Mouse (Mus musculus) limb, embryonic 14.5 days (tissue): Measurements from ENCODE around the gene Rtn2. TPM values are rescaled to one million over a fixed set of nuclear protein-coding genes. Genes with fewer than 3 reads are reported as not detected.

Source experiments
- ATAC-seq: fragments of 200-750 bp; cut with Nextera tagmentation; 2 replicates; pipeline ENCODE4 v1.8.0; 2017; ENCODE audit warnings: low read depth, moderate number of reproducible peaks, moderate TSS enrichment; ENCODE audit not compliant: low FRiP score
- DNase-seq: peaks from one replicate; pipeline ENCODE4 v3.0.0-alpha.2; 2015; ENCODE audit warnings: low spot score
- H3K27ac ChIP-seq: fragments of 300-500 bp; sonication (generic); replicated peaks from 2 replicates; pipeline ENCODE4 v1.5.1; 2014; ENCODE audit warnings: low read depth, mild to moderate bottlenecking, low read length, moderate library complexity, mixed read lengths
- H3K27me3 ChIP-seq: fragments of 300-500 bp; sonication (generic); 2 replicates; pipeline ENCODE4 v1.6.1; 2014; ENCODE audit warnings: low read length, mixed read lengths; ENCODE audit not compliant: control insufficient read depth, insufficient read depth
- H3K36me3 ChIP-seq: fragments of 300-500 bp; sonication (generic); 2 replicates; pipeline ENCODE4 v1.6.1; 2014; ENCODE audit warnings: mild to moderate bottlenecking, low read length, moderate library complexity, mixed read lengths; ENCODE audit not compliant: control insufficient read depth, insufficient read depth
- H3K4me1 ChIP-seq: fragments of 300-500 bp; sonication (generic); 2 replicates; pipeline ENCODE4 v1.6.1; 2014; ENCODE audit warnings: antibody characterized with exemption, low read length, mixed read lengths; ENCODE audit not compliant: control insufficient read depth, insufficient read depth
- H3K4me2 ChIP-seq: fragments of 300-500 bp; sonication (generic); replicated peaks from 2 replicates; pipeline ENCODE4 v1.6.1; 2014; ENCODE audit warnings: low read depth, mild to moderate bottlenecking, low read length, moderate library complexity; ENCODE audit not compliant: severe bottlenecking
- H3K4me3 ChIP-seq: fragments of 300-500 bp; sonication (generic); replicated peaks from 2 replicates; pipeline ENCODE4 v1.5.1; 2014; ENCODE audit warnings: low read length
- H3K9ac ChIP-seq: fragments of 300-500 bp; sonication (generic); 2 replicates; pipeline ENCODE4 v1.6.1; 2014; ENCODE audit warnings: mild to moderate bottlenecking, low read depth, low read length, moderate library complexity; ENCODE audit not compliant: severe bottlenecking
- H3K9me3 ChIP-seq: fragments of 300-500 bp; sonication (generic); 2 replicates; pipeline ENCODE4 v1.6.1; 2016; ENCODE audit warnings: low read length; ENCODE audit not compliant: control insufficient read depth
- POLR2A ChIP-seq: fragments of 200-500 bp; IDR thresholded peaks from 2 replicates; pipeline ENCODE4 v1.8.0; 2012; ENCODE audit warnings: inconsistent platforms, mild to moderate bottlenecking, moderate library complexity, borderline replicate concordance; ENCODE audit not compliant: insufficient read depth, insufficient read length; ENCODE audit errors: extremely low read depth
- WGBS: fragments of 180-500 bp; shearing (Covaris S2); extraction: QIAGEN DNeasy Blood & Tissue Kit; methylation state at CpG from one replicate; pipeline ENCODE4 v1.1.7; 2014; 5-methylcytosine and 5-hydroxymethylcytosine counted together
- polyA plus RNA-seq, 2 experiments: library from polyadenylated mRNA; depleted of rRNA in 1 of 2; stranded (reverse) in 1 of 2; unstranded in 1 of 2; fragments of >200 nt; fragmentation: Nextera tagmentation in 1 of 2; extraction: Ambion mirVana in 1 of 2; gene quantifications; 2 replicates each; pipeline versions ENCODE4 v1.2.1 to v1.2.3; 2012 to 2014

The Rtn2 gene
- polyA plus RNA-seq, 2 experiments = 30.6 to 44.3 TPM

GRCm38 (mm10) chr7:19257390-19258022 lies 24.9 kb upstream of the Rtn2 start:
- H3K27ac ChIP-seq = no peak overlapping the region
- H3K36me3 ChIP-seq = peaks cover 77% of the 10 kb centered on the region
- H3K9ac ChIP-seq = no peak overlapping the region
- no peaks in the 10 kb centered on the region for H3K9me3 ChIP-seq
- no peaks in the 10 kb centered on the region for H3K4me1 ChIP-seq
- TF ChIP-seq POLR2A = no peak
- no peaks in the 10 kb centered on the region for H3K27me3 ChIP-seq
- H3K4me2 ChIP-seq = no peak overlapping the region
- 40% methylated on average over 11 of the region's 11 CpGs for WGBS
- H3K4me3 ChIP-seq = no peak overlapping the region
- ATAC-seq (peak; percentile 44; the same call in 1 of the 2 replicates), DNase-seq (peak; percentile 72)

- TF ChIP-seq POLR2A = no peak
- Histone ChIP-seq H3K4me1 (no peaks in the 10 kb centered on the region), H3K4me2 (no peak overlapping the region), H3K27me3 (no peaks in the 10 kb centered on the region), H3K9ac (no peak overlapping the region), H3K9me3 (no peaks in the 10 kb centered on the region), H3K36me3 (peaks cover 85% of the 10 kb centered on the region), H3K4me3 (no peak overlapping the region), H3K27ac (no peak overlapping the region)
- no peak for DNase-seq
- no peak for ATAC-seq
- 82% methylated on average over 3 of the region's 3 CpGs for WGBS
Measured at GRCm38 (mm10) chr7:19258336-19258735, 24.1 kb upstream of the Rtn2 start.

- H3K9me3 ChIP-seq = no peaks in the 10 kb centered on the region
- H3K36me3 ChIP-seq = peaks cover 65% of the 10 kb centered on the region
- H3K4me2 ChIP-seq = no peak overlapping the region
- no peak overlapping the region for H3K27ac ChIP-seq
- no peak overlapping the region for H3K9ac ChIP-seq
- peaks cover 13% of the 10 kb centered on the region for H3K4me1 ChIP-seq
- ATAC-seq (no peak), DNase-seq (no peak)
- no peaks in the 10 kb centered on the region for H3K27me3 ChIP-seq
- no peak overlapping the region for H3K4me3 ChIP-seq
- no peak for TF ChIP-seq POLR2A
- WGBS = 57% methylated on average over 7 of the region's 7 CpGs
Measured at GRCm38 (mm10) chr7:19265147-19265546, 17.3 kb upstream of the Rtn2 start.

- no peak for DNase-seq
- Histone ChIP-seq H3K9ac (no peak overlapping the region), H3K4me1 (peaks cover 18% of the 10 kb centered on the region), H3K27me3 (no peaks in the 10 kb centered on the region), H3K4me3 (no peak overlapping the region), H3K36me3 (peaks cover 55% of the 10 kb centered on the region), H3K27ac (no peak overlapping the region), H3K4me2 (no peak overlapping the region), H3K9me3 (no peaks in the 10 kb centered on the region)
- ATAC-seq = no peak
- TF ChIP-seq POLR2A = no peak
- WGBS = 76% methylated on average over 10 of the region's 10 CpGs
Measured at GRCm38 (mm10) chr7:19265928-19266822, 16.2 kb upstream of the Rtn2 start.

- DNase-seq = no peak
- WGBS = 61% methylated on average over 10 of the region's 10 CpGs
- Histone ChIP-seq H3K27me3 (no peaks in the 10 kb centered on the region), H3K4me2 (no peak overlapping the region), H3K27ac (no peak overlapping the region), H3K9me3 (no peaks in the 10 kb centered on the region), H3K4me3 (no peak overlapping the region), H3K9ac (no peak overlapping the region), H3K4me1 (peaks cover 18% of the 10 kb centered on the region), H3K36me3 (peaks cover 48% of the 10 kb centered on the region)
- no peak for TF ChIP-seq POLR2A
- ATAC-seq = no peak
Measured at GRCm38 (mm10) chr7:19267051-19267450, 15.4 kb upstream of the Rtn2 start.
